Mouse (Mus musculus): ENCODE data around the gene Sstr2.
"Not testable (repeated sequence)": the region's sequence is repeated elsewhere in the genome, so short reads cannot be mapped to it uniquely, and the experiment has no call there.

The Sstr2 gene

GRCm38 (mm10) chr11:113654561-113655270 lies 35.6 kb downstream of the Sstr2 start:
- DNase-seq (ENCODE audit: extremely low read depth, low read depth, low spot score), result no peak

DNA sequence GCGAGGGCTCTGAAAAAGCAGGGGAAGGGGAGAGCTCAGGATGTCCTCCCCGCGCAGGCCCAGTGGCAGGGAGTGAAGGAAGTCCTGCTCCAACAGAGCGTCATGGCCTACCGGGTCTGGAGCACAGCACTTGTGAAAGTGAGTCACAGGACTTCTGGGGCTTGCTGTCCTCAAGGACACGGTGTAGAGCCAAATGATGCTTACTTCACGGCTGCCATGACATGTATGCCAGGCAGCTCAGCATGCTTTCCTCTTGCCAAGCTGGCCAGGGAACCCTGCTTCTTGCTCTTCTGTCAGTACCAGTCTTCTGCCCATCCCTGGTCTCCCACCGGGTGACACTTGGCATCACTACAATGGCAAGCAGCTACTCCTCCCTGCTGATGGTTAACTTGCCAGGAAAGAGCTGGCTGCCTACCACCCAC lies 37.4 kb downstream of the Sstr2 start:
- DNase-seq (ENCODE audit: extremely low read depth, low read depth, low spot score), result no peak

GRCm38 (mm10) chr11:113657221-113657620 lies 38.1 kb downstream of the Sstr2 start:
- no peak for DNase-seq (ENCODE audit: extremely low read depth, low read depth, low spot score)

- DNase-seq (ENCODE audit: extremely low read depth, low read depth, low spot score), result no peak
These were observed 39.2 kb downstream of the Sstr2 start for GRCm38 (mm10) chr11:113658319-113658718.

DNA sequence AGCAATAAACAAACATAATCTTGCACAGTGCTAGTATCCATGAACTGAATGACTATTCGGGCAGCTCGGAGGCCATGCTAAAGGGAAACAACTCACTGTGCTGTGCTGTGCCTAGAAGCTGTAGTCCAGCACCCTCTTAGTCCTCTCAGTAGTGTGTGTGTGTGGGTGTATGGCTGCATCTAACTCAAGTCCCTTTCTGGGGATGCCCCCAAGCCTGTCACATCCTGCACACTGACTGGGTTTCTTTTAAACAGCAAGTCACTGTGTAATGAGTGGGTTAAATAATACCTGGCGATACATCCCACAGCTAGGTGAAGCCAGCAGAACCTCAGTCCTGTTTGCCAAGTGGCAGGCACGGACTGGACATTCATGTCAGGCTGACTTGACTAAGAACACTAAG lies 39.6 kb downstream of the Sstr2 start:
- peak; percentile 57 for DNase-seq (ENCODE audit: extremely low read depth, low read depth, low spot score)

DNA sequence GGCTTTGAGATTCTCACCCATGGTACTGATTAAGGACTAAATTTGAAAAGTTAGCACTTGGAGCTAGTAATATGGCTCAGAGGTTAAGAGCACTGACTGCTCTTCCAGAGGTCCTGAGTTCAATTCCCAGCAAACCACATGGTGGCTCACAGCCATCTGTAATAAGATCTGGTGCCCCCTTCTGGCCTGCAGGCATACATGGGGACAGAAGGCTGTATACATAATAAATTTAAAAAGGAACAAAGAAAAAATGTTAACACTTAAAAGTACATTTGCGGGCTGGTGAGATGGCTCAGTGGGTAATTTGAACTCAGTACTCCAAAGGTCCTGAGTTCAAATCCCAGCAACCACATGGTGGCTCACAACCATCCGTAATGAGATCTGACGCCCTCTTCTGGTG lies 41.1 kb downstream of the Sstr2 start:
- DNase-seq (ENCODE audit: extremely low read depth, low read depth, low spot score), result not testable (repeated sequence)

DNA sequence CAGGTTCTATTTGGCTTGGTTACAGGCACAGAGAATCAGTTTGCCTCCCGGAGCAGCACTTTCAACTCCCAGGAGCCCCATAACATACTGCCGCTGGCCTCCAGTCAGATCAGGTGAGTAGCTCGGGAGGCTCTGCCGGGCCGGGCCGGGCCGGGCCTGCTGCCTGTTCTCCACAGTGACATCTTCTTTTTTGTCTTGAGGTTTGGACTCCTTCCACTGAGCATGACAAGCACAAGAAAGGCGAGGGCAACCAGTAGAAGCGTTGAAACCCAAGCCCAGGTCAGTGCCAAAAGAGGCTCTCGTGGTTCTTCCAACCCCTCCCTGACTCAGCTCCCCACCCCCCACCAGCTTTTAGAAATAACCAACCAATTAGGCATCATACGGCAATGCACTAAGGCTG lies 41.8 kb downstream of the Sstr2 start:
- no peak for DNase-seq (ENCODE audit: extremely low read depth, low read depth, low spot score)

DNA sequence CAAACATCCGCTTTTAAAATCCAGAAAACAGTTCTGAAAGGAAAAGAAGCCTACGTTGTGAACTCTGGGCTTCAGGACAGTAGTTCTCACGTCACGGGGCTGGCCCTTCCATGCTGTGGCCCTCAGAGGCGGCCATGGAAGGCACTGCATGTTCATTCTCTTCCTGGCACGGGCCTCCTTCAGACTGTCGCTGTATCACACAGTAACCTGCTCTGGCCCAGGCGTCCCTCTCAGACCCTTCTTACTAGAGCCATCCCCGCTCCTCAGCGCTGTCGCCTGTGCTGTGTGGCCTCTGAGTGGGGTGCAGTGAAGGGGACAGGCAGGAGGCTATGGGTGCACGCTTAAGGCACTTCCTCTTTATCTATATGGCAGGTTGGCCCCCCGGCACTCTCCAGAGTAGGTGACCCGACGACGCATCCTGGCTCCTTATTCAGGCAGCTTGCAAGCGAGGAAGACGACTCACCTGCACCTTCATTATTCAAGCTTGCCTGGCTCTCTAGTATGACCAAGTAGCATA lies 42.8 kb downstream of the Sstr2 start:
- DNase-seq (ENCODE audit: extremely low read depth, low read depth, low spot score), result no peak

DNA sequence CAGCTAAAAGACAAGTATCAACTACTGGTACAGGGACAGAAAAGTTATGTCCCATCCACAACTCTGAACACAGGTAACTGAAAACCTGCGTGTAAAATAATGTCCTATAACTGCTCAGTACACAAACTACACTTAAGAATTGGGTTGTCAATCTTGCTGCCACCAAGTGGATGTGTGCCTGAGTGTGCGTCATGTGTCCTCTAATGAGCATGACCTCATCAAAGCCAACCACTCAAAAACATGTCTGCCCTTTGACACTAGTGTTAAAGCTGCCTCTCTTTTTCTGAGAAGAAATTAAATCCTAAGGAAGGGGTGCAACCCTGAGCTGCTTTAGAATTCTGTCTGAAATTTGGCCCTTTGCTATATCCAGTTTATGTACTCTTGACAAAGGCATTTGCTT lies 45.1 kb downstream of the Sstr2 start:
- no peak for DNase-seq (ENCODE audit: extremely low read depth, low read depth, low spot score)

DNA sequence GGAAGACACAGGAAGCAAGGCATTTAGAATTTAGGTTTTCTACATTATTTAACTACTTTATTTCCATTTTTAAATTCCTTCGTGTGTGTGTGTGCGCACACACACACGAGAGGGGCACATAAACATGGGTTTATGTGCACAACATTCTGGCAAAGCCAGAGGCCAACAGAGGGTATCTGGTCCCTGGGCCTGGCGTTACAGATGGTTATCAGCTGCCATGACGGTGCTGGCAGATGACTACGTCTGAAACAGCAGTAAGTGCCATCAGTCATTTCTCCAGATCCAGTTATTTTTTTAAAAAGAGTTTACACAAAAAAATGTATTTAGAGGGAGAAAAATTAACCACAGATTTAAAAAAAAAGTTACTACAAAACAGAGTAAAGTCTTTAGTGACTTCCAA lies 47.1 kb downstream of the Sstr2 start:
- DNase-seq (ENCODE audit: extremely low read depth, low read depth, low spot score), result no peak

DNA sequence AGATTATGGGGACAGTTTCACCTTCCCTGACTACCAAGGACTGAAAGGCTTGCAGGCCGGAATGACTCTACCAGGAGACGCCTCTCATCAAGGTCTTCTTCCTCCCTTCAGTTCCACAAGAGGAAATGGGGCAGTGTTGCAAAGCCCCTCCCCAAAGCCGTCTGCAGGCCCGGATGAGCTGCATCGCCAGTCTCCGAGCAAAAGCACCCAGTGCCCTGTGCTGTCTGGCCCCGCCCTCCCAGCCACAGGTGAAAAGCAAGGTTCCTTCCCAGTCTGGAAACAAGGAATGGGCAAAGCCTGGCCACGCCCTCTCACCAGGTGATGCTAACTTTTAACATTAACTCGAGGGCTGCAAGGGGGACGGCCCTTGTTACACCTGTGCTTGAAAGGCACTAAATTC lies 47.5 kb downstream of the Sstr2 start:
- DNase-seq (ENCODE audit: extremely low read depth, low read depth, low spot score), result no peak

DNA sequence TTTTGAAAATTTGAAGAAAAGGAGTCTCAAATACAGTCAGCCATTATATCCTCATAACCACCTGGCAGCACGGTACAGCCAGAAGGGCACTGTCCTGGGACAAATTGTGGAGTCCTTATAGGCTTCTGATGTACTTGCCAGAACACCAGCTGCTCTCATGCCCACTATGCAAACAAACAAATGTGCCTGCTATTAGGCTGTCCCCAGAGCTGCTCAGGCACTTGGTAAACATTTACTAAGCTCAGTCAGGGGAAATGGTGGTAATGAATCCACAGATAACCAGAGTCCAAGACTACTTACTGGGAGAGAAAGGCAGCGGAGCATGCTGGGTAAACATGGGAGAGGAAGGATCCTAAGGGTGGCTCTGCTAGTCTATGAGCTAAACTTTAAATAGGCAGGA lies 48.0 kb downstream of the Sstr2 start:
- DNase-seq (ENCODE audit: extremely low read depth, low read depth, low spot score), result no peak

DNA sequence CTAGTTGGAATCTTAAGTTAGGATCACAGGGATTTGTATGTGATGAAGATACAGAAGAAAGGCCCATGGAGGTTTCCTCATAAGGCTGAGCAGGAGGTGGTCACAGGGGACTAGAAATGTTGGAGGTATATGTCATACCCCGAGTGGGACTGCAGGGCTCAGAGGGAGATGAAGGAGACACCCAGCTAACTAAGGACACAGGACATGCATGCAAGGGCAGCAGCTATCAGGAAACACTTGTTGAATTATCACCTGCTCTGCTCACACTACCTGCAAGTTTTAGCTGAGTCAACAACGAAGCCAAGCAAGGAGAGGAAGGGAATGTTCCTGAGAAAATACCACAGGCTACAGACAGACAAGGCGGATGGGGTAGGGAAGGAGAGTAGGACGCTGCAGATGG lies 48.6 kb downstream of the Sstr2 start:
- DNase-seq (ENCODE audit: extremely low read depth, low read depth, low spot score), result no peak

DNA sequence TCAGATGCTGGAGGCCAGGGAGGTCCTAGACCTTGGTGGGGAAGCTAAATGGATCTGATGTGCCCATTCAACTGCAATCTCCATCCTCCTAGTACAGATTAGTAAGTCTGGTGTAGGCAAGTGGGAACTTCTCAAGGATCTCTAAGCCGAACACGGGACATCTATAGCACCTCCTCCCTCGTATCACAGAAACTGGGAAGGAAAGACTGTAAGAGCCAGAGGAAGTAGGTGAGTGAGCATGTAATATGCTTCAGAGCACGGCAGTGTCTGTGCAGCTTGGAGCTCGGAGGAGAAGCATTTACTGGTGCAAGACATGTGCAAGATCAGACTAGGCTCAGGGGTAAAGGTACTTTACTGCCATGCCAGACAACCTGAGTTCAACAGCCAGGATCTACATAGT lies 49.7 kb downstream of the Sstr2 start:
- no peak for DNase-seq (ENCODE audit: extremely low read depth, low read depth, low spot score)

DNA sequence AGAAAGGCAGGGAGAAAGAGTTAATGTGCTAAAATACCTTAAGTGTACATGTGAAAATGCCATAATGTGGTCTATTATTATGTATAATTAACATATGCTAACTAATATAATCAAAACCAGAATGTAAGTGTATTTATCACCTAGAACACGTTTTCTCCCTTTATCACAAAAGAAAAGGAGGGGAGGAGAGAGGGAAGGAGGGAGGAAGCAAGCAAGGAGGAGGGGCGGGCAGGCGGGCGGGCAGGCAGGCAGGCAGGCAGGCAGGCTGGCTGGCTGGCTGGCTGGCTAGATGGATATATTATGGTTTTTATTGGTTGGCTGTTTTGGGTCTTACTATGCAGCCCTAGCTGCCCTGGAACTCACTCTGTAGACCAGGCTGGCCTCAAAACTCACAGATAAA lies 50.6 kb downstream of the Sstr2 start:
- no peak for DNase-seq (ENCODE audit: extremely low read depth, low read depth, low spot score)

- no peak for DNase-seq (ENCODE audit: extremely low read depth, low read depth, low spot score)
These were observed 54.5 kb downstream of the Sstr2 start for GRCm38 (mm10) chr11:113673614-113674013.

DNA sequence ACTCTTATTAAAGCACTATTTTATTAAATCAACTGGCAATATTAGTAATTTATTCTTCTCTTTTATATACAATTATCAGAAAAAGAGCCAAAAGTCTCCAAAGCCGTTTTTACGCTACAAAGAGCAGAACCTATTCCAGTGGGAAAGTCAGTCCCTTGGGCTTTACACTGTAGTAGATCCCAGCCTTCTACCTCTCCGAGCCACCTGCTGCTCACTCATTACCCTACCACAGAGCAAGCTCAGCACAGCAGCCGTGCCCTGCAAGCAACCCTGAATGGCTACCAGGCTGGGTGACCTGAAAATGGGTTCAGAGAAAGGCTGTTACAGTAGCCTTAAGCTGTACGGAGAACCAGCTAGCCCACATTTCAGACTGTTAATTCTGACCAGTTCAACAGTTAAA lies 55.5 kb downstream of the Sstr2 start:
- no peak for DNase-seq (ENCODE audit: extremely low read depth, low read depth, low spot score)

All from fat pad, adult 2 months (tissue).